Mouse (Mus musculus) testis, adult 2 months (tissue): ENCODE measurements at regions not wholly inside any gene's neighbourhood (a gene's known extent, or its start where the extent isn't known, plus 50 kb on each side); places are given as distances from the start of the nearest gene placed in this dataset.

Experiments
- CTCF ChIP-seq: fragments of 200-500 bp; IDR thresholded peaks from 2 replicates; pipeline ENCODE4 v1.5.1; 2012; ENCODE audit warnings: low read depth, mild to moderate bottlenecking, inconsistent platforms, low read length, moderate library complexity; ENCODE audit not compliant: control insufficient read depth, insufficient read depth, insufficient replicate concordance
- POLR2A ChIP-seq: fragments of 200-500 bp; IDR thresholded peaks from 2 replicates; pipeline ENCODE4 v1.6.1; 2012; ENCODE audit warnings: low read depth, mild to moderate bottlenecking, inconsistent platforms, low read length, moderate library complexity; ENCODE audit not compliant: control insufficient read depth

DNA sequence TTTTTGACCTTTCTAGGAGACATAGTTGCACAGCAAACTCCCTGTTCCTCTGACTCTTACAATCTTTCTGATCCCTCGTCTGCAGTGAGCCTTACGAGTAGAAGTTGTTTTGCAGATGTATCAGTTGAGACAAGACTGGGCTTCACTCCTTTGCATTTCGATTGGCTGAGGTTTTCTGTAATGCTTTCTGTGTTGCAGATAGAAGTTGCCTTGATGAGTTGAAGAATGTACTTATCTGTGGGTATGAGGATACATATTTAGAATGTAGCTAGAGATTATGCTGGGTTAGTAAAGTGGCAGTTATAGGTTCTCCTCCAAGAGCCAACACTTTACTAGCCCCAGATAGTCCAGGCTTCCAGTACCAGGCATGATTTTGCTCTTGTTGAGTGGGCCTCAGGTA is 199.7 kb upstream of the Id2 start:
- no peak for TF ChIP-seq POLR2A
- TF ChIP-seq CTCF, result no peak
